Mouse (Mus musculus) activated CD4-positive, CD25-positive, alpha-beta regulatory T cell, adult 4 months (primary cell): Measurements from ENCODE around the gene Strip1. TPM values are rescaled to one million over a fixed set of nuclear protein-coding genes. Genes with fewer than 3 reads are reported as not detected.
A peak's percentile ranks its signal among the peaks of the same experiment; 100 is the strongest.

Source experiments
- ATAC-seq: one replicate; pipeline ENCODE4 v1.8.0; 2017
- polyA plus RNA-seq, 2 experiments: library from polyadenylated mRNA; unstranded; fragments of 100-300 nt; shearing (Covaris generic); gene quantifications; one replicate each; pipeline ENCODE4 v1.2.1; 2017

Gene Strip1
- polyA plus RNA-seq, 2 experiments from 2014 or later, result 14.6 to 17.9 TPM

GRCm38 (mm10) chr3:107586504-107586903 lies 45.0 kb downstream of the Strip1 start:
- no peak for ATAC-seq

- ATAC-seq, result no peak
Observed at GRCm38 (mm10) chr3:107583893-107584292, 47.6 kb downstream of the Strip1 start.

DNA sequence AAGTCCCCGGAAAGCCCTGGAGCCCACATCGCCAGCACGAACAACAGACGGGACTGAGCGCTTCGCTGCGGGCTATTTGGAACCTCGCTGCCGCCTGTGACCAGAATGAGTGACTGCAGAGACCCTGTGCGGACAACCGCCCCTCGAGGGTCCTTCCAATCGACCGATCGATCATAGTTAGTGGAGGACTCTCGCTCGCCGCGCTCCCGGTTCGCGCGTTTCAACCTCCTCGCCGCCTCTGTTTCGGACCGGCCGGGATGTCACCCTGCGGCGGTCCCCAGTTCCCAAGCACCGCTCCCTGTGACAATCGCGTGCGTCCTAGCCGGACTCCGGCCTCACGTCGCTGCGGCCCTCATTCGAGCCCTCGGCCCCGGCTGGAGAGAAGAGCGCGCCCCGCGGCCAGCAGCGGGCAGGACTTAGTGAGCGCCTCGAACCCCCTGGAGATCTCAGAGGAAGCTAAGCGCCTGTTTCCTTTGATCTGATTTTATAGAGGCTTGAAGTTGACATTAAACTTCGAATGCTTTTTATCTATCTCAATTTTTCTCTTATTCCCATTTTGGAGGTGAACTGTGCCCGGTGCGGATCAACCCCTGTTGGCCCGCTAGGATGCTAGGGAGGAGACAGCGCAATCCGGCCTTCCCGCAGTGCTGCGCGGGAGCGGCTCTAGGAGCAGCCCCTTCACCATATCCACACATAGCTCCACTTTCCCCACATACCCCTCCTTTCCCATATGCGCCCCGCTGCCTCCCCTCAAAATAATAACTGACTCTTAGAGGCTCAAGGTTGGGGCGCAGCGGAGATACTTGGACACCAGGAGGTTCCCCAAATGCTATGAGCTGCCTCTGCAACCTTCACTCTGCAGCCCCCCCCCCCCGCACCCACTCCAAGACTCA lies 48.4 kb downstream of the Strip1 start:
- ATAC-seq, result no peak

GRCm38 (mm10) chr3:107582130-107582874 lies 49.2 kb downstream of the Strip1 start:
- ATAC-seq, result no peak

DNA sequence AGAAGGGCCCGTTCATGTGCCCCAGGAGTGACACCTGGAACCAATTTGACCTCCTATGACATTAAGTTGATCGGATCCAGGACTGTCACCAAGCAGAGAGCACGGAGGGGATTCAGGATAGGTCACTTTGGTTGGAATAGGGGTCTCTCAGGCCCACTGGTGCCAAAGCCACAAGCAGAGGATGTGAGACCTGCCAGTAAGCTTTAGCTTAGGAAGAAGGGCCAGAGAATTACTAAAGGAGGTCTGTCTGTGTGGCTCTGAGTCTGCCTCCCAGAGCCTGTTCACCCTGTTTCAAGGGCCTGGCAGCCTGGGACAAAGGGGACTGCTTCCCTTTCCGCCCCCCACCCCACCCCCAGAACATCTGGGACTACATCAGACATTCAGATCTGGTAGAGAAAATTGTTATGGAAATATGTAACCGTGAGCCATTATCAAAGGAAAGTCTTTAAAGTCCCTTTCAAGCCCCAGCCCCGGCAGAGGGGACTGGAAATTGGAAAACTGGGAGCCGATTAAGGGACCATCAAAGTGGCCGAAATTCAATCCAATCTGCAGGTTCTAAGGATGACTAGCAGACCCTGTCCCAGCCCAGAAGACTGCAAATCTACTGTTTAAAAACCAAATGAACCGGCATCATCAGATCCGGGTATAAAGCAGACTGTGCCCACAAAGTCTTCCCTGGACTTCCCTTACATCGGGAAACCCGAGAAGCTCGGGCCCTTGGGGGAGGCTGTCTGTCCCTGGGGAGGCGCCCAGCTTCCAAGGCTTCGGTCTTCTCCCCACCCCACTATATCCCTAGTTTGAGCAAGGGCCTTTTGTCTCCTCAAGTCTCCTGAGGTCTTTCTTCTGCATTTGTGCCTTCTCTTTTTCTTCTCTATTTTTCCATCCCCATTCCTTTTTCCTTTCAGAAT lies 50.1 kb downstream of the Strip1 start:
- no peak for ATAC-seq

GRCm38 (mm10) chr3:107579466-107579865 lies 52.0 kb downstream of the Strip1 start:
- ATAC-seq, result no peak

DNA sequence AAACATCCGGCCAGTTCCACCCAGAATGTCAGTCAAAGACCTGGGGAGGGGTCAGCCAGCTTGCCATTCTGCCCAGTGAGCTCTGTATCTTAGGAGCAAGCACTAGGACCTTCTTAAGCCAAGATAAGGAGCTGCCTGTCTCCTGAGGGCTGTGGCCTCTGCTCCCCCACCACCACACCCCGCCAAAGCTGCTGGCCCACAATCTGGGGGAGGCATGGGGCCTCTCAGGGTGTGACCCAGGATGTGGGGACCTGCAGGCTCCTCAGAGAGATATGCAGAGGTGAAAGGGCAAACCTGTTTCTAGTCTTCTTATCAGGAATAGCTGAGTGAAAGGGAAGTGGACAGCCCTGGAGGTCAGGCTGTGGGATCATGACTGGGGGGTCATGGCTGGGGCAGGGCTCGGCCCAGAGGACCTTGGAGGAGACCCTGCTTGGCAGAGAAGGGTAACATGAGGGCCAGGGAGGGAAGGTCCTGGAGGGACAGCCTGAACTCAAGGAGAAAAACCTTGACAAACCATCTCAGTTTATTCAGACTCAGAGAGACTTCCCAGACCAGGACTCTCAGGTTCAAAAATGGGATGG lies 53.6 kb downstream of the Strip1 start:
- peak; percentile 52 for ATAC-seq

DNA sequence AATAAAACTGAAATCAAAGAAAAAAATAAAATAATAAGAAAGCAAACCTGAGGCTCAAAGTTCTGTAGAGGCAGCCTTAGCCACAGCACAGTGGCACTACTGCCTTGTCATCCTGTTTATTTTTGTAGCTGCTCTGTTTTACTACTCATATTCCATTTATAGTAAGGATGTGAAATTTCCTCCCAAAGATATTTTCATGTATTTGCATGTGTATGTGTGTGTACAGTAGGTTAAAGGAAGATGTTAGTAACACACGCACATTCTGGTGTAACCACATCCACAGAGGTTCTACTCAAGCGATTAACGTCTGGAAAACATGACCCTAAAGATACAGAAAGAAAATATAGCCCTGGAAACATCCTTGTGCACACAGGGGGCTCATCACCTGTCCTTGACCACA lies 54.7 kb downstream of the Strip1 start:
- ATAC-seq, result no peak

DNA sequence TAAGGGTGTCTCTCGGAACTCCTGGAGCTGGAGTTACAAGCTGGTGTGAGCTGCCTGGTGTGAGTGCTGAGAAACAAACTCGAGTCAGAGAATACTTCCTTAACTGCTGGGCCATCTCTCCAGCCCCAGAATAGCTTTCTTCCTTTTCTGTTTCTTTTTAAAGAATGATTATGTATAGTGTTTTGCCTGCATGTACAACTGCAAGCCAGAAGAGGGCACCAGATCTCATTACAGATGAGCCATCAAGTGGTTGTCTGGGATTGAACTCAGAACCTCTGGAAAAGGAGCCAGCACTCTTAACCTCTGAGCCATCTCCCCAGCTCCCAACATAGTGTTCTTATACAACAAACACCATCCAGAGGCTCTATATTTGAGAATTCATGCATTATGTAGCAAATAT lies 60.3 kb downstream of the Strip1 start:
- ATAC-seq, result no peak

GRCm38 (mm10) chr3:107568721-107569120 lies 62.8 kb downstream of the Strip1 start:
- no peak for ATAC-seq

DNA sequence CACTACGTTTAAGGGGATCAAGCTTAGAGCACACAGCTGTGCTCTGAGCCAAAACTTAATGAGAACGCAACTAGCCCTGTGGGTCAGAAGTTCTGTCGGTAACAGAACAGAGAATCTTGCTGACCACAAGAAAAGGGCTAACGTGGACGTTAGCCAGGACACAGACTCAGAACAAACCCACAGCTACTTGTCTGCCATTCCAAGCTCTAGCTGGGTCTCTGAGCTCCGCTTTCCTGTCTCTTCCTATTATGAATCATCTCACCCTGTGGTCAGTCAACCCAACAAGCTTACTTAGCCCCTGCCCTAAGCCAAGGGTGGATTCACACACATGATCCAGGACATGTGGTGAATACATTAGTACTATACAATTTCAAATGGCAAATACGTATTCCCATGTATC lies 63.7 kb downstream of the Strip1 start:
- ATAC-seq, result no peak

GRCm38 (mm10) chr3:107565331-107565730 lies 66.2 kb downstream of the Strip1 start:
- no peak for ATAC-seq

DNA sequence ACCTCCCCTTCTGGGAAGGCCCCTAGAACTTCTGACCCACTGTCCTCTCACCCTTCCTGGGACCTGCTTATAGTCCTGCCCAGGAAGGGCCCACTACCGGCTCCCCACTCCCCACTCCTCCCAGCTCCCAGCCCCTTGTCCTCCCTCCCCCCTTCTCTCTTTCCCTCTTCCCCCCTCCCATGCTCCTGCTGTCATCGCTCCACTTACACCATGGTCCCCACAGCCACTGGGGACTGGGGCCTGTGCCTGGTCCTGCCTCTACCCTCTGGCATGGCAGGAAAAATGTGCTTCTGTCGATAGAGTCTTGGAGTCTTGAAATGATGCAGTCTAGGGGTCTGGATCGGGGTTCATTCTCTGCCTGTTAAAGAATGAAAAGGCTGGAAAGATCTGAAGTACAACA lies 67.6 kb downstream of the Strip1 start:
- no peak for ATAC-seq

GRCm38 (mm10) chr3:107562591-107562990 lies 68.9 kb downstream of the Strip1 start:
- ATAC-seq, result no peak

Other genes with a start within 250 kb of the Strip1 start
- gene Kcnc4, start 172.1 kb downstream of the Strip1 start, polyA plus RNA-seq, result not detected
- gene Slc6a17, start 113.7 kb downstream of the Strip1 start, polyA plus RNA-seq, result not detected
- not detected for gene Ubl4b, start 76.6 kb downstream of the Strip1 start, polyA plus RNA-seq
- not detected for gene Alx3, start 36.7 kb downstream of the Strip1 start, polyA plus RNA-seq
- not detected for gene Gm10961, start 372 bp downstream of the Strip1 start, polyA plus RNA-seq
- gene Ahcyl1, start 64.9 kb upstream of the Strip1 start, polyA plus RNA-seq, result 10 to 100 TPM; 14.8 to 24.1 TPM
- 10 to 100 TPM; 11.0 to 23.3 TPM for gene Csf1, start 128.8 kb upstream of the Strip1 start, polyA plus RNA-seq
- gene Eps8l3, start 245.5 kb upstream of the Strip1 start, polyA plus RNA-seq, result not detected